Mouse (Mus musculus) cortical plate, adult 2 months (tissue): ENCODE results near the gene Uqcr11.

Experiments used
- CTCF ChIP-seq: fragments of 200-500 bp; IDR thresholded peaks from 2 replicates; pipeline ENCODE4 v1.5.1; 2011; ENCODE audit warnings: mild to moderate bottlenecking, control low read depth, low read length; ENCODE audit not compliant: insufficient read depth; ENCODE audit errors: extremely low read depth
- POLR2A ChIP-seq: fragments of 200-500 bp; IDR thresholded peaks from 2 replicates; pipeline ENCODE4 v1.6.1; 2011; ENCODE audit warnings: mild to moderate bottlenecking, low read length, control low read depth; ENCODE audit not compliant: insufficient read depth; ENCODE audit errors: extremely low read depth

GRCm38 (mm10) chr10:80355431-80355830 is 51.2 kb downstream of the Uqcr11 start:
- TF ChIP-seq CTCF (no peak), POLR2A (no peak)
